Comparison of ENCODE assay signal across 4 mouse cellular contexts in genomic region chr8:57516685-57517084, GRCm38 (mm10).
TF ChIP-seq lines count a peak whose summit lies in the region.

No protein-coding gene starts in this region.

TF ChIP-seq in CH12.LX, 34 proteins besides CTCF, POLR2A, EP300 and RAD21:
- TF ChIP-seq ZNF384 (IDR thresholded peaks at IDR 0.05; ENCODE audit: low read depth, low read length), result peak; percentile 37; the same call in 1 of the 2 replicates

TF ChIP-seq in ES-E14, 5 proteins besides CTCF, POLR2A, EP300 and RAD21:
- peak; percentile 36; the same call in 1 of the 2 replicates for TF ChIP-seq ZNF384 (IDR thresholded peaks at IDR 0.05; ENCODE audit: low read depth, low read length)
TF ChIP-seq in ES-E14: peak in this region for 1; not testable (repeated sequence) for 4.

TF ChIP-seq in MEL, 35 proteins besides CTCF, POLR2A, EP300 and RAD21:
- peak; percentile 56 for TF ChIP-seq ZNF384 (IDR thresholded peaks at IDR 0.05; ENCODE audit: low read depth, low read length)
- peak; percentile 54; the same call in 1 of the 2 replicates for TF ChIP-seq POLR2AphosphoS2 (IDR thresholded peaks at IDR 0.05; ENCODE audit: low read length)

TF ChIP-seq in myocyte, 11 proteins besides CTCF, POLR2A, EP300 and RAD21:
- TF ChIP-seq POLR2AphosphoS2 (IDR thresholded peaks at IDR 0.05; ENCODE audit: insufficient read length, low read depth), result peak; percentile 11
